Mouse (Mus musculus): ENCODE results near the gene Ank3.
"Not testable (repeated sequence)": the region's sequence is repeated elsewhere in the genome, so short reads cannot be mapped to it uniquely, and the experiment has no call there.

Gene Ank3

DNA sequence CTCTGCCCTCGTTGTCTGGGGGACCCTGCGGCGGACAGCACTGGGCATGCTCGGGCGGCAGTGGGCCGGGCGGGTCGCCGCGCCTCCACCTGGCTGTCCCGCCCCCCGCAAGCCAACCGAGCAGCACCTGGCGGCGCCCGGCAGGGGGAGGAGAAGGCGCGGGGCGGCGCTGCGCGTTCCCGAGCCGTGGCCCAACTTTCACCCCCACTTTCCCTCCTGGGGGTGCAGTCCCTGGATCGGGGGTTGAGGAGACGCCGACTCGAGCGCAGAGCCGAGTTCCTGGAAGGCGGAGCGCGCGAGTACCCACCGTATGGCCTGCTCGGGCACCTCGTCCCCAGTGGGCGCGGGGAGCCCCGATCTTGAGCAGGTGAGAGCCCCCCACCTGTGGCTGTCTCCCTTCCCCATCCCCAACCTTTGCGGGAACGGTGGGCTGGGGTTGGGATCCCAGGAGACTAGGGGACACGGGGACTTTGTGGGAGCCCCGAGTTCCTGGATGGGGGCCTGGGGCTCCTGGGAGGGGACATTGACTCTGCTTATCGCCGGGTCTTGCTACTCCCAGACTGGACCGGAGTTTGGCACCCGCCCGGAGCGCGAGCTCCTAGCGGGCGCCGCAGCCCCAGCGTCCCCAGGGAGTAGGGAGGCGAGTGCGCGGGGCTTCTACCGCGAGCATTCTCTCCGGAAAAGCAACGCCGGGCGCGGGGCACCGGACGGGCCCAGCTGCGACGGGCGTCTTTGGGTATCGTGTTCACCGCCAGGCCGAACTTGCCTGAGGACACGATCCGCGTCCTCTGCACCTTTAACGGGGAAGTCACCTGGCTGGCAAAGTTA lies at the start of gene Ank3:
Ank3 (plus strand) TSS at position 11 of the 828 bp plus-strand sequence.
- in situ Hi-C loops (cut with MboI; ENCODE audit: low pct_unique_long_range_greater_than_20kb in 1 of 2, low sequenced_read_pairs in 2 of 2, unreplicated experiment in 1 of 2) = no loop called here

- in situ Hi-C loops (cut with MboI; ENCODE audit: low pct_unique_long_range_greater_than_20kb in 1 of 2, low sequenced_read_pairs in 2 of 2, unreplicated experiment in 1 of 2) = no loop called here
These were observed 47.3 kb upstream of the Ank3 start for GRCm38 (mm10) chr10:69351071-69351841.

- in situ Hi-C loops (cut with MboI; ENCODE audit: low pct_unique_long_range_greater_than_20kb in 1 of 2, low sequenced_read_pairs in 2 of 2, unreplicated experiment in 1 of 2) = no loop called here
These were observed 46.7 kb upstream of the Ank3 start for GRCm38 (mm10) chr10:69351842-69352211.

DNA sequence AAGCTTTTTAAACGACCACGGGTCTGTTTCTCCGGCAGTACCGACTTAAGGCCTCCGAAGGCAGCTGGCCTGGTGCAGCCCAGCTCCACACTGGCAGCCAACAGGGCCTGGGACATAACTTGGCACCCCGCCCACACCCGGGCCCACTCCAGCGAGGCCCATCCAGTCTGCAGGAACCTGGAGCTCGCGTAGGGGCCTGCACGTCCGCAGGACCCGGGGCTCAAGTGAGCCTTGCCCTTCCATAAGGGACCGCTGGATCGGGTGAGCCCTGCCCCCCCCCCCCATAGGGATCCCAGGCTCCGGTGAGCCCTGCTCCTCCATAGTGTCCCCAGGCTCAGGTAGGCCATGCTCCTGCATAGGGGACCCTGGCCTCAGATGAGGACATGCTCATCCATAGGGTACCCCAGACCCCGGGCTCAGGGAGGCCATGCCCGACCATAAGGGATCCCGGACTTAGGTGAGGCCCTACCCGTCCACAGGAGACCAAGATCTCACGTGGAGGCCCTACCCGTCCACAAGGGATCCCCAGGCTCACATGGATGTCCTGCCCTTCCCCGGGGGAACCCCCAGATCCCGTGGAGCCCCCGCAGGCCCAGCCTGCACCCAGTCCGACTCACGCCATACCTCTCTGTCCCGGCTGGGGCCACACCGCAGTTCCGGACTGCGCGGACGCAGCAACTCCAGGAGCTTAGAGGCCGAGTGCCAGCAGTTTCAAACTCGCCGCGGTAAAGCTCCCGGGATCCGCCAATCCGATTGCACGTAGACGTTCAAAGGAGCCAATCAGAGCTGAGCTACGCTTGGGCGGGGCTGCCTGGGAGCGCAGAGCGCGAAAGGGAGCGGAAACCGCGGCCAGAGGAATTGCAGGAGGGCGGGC lies 46.1 kb upstream of the Ank3 start, which contains the start of gene Cdk1:
Cdk1 (minus strand) TSS at position 727 of the 874 bp plus-strand sequence.
- in situ Hi-C loops (cut with MboI; ENCODE audit: low pct_unique_long_range_greater_than_20kb in 1 of 2, low sequenced_read_pairs in 2 of 2, unreplicated experiment in 1 of 2) = no loop called here

- in situ Hi-C loops (cut with MboI; ENCODE audit: low pct_unique_long_range_greater_than_20kb in 1 of 2, low sequenced_read_pairs in 2 of 2, unreplicated experiment in 1 of 2) = not testable (repeated sequence)
These were observed 45.5 kb upstream of the Ank3 start for GRCm38 (mm10) chr10:69353086-69353479.

DNA sequence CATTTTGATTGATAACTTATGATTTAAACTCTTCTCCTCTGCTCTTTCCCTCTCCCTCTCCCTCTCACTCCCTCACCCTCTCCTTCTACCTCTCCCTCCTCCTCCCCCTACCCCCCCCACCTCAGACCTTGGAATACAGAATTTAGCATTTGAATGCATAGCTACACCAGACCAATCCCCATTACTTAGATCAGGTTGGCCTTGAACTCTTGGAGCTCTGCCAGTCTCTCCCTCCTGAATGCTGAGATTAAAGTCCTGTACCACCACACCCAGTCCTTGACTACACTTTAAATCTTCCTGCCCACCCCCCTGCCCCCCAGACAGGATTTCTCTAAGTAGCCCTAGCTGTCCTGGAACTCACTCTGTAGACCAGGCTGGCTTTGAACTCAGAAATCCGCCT lies 38.9 kb upstream of the Ank3 start:
- in situ Hi-C loops (cut with MboI; ENCODE audit: low pct_unique_long_range_greater_than_20kb in 1 of 2, low sequenced_read_pairs in 2 of 2, unreplicated experiment in 1 of 2) = no loop called here

DNA sequence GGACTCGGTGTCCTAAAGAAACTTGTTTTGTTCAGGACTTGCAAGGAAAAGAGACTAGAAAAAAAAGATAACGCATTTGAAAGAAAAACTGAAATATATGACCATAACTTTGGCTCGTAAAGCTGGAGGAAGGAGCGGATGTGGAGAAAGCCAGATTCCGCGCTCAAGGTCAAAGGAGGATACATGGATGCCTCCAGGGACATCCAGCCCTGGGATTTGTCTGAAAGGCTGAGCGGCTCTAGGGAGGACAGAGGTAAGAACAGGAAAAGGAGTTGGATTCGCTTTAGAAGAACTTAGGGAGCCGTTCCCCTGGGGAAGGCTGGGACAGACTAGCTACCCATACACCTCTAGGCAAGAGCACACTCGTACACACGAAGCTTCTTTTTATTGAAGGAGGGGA lies 32.4 kb upstream of the Ank3 start:
- in situ Hi-C loops (cut with MboI; ENCODE audit: low pct_unique_long_range_greater_than_20kb in 1 of 2, low sequenced_read_pairs in 2 of 2, unreplicated experiment in 1 of 2) = no loop called here

- in situ Hi-C loops (cut with MboI; ENCODE audit: low pct_unique_long_range_greater_than_20kb in 1 of 2, low sequenced_read_pairs in 2 of 2, unreplicated experiment in 1 of 2) = no loop called here
These were observed 31.6 kb upstream of the Ank3 start for GRCm38 (mm10) chr10:69366877-69367387.

GRCm38 (mm10) chr10:69369321-69369720 lies 29.3 kb upstream of the Ank3 start:
- in situ Hi-C loops (cut with MboI; ENCODE audit: low pct_unique_long_range_greater_than_20kb in 1 of 2, low sequenced_read_pairs in 2 of 2, unreplicated experiment in 1 of 2) = no loop called here

GRCm38 (mm10) chr10:69371441-69371840 lies 27.1 kb upstream of the Ank3 start:
- in situ Hi-C loops (cut with MboI; ENCODE audit: low pct_unique_long_range_greater_than_20kb in 1 of 2, low sequenced_read_pairs in 2 of 2, unreplicated experiment in 1 of 2) = loop anchor here in 1 of 2 experiments (10.0 kb wide), 1 partner anchor 163 kb away; no protein-coding TSS in a partner anchor

- in situ Hi-C loops (cut with MboI; ENCODE audit: low pct_unique_long_range_greater_than_20kb in 1 of 2, low sequenced_read_pairs in 2 of 2, unreplicated experiment in 1 of 2) = loop anchor here in 1 of 2 experiments (10.0 kb wide), 1 partner anchor 163 kb away; no protein-coding TSS in a partner anchor
These were observed 26.5 kb upstream of the Ank3 start for GRCm38 (mm10) chr10:69372061-69372460.

- in situ Hi-C loops (cut with MboI; ENCODE audit: low pct_unique_long_range_greater_than_20kb in 1 of 2, low sequenced_read_pairs in 2 of 2, unreplicated experiment in 1 of 2) = loop anchor here in 1 of 2 experiments (10.0 kb wide), 1 partner anchor 161 kb away; no protein-coding TSS in a partner anchor
These were observed 24.6 kb upstream of the Ank3 start for GRCm38 (mm10) chr10:69373796-69374550.

GRCm38 (mm10) chr10:69375154-69375553 lies 23.4 kb upstream of the Ank3 start:
- in situ Hi-C loops (cut with MboI; ENCODE audit: low pct_unique_long_range_greater_than_20kb in 1 of 2, low sequenced_read_pairs in 2 of 2, unreplicated experiment in 1 of 2) = loop anchor here in 1 of 2 experiments (5.0 to 10.0 kb wide), 2 partner anchors 47 to 160 kb away; no protein-coding TSS in a partner anchor

DNA sequence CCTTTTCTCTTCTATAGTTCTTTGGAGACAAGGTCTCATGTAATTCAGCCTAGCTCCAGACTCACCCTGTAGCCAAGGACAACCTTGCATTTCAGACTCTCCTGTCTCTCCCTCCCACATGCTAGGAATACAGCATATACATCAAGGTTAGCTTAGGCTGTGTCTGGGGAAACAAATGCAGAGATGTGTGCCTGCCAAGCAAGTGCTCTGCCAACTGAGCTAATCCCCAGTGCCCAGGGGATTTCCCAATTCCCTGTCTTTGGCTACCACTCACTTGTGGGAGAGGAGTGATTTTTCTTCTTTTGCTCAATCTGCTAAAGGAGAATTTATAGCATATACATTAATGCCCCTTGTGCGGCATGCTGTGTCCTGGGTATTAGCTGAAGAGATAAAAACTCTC lies 15.4 kb upstream of the Ank3 start:
- in situ Hi-C loops (cut with MboI; ENCODE audit: low pct_unique_long_range_greater_than_20kb in 1 of 2, low sequenced_read_pairs in 2 of 2, unreplicated experiment in 1 of 2) = no loop called here

- in situ Hi-C loops (cut with MboI; ENCODE audit: low pct_unique_long_range_greater_than_20kb in 1 of 2, low sequenced_read_pairs in 2 of 2, unreplicated experiment in 1 of 2) = no loop called here
These were observed 13.9 kb upstream of the Ank3 start for GRCm38 (mm10) chr10:69384640-69385039.

DNA sequence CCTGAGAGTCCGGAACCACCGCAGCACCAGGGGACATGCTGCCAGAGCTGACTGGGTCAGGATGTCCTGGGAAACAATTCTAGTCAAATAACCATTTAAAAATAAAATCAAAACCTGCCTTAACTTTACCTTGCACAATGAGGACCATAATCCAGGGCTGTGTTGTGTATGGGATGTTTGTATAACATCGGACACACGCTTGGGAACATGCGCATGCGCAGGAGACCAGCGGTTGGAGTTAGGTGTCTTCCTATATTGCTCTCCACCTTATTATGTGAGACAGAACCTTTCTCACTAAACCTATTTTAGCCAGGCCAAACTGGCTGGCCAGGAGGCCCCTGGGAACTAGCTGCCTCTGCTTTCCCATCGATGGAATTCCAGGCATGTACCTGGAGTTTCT lies 13.4 kb upstream of the Ank3 start:
- in situ Hi-C loops (cut with MboI; ENCODE audit: low pct_unique_long_range_greater_than_20kb in 1 of 2, low sequenced_read_pairs in 2 of 2, unreplicated experiment in 1 of 2) = no loop called here

- in situ Hi-C loops (cut with MboI; ENCODE audit: low pct_unique_long_range_greater_than_20kb in 1 of 2, low sequenced_read_pairs in 2 of 2, unreplicated experiment in 1 of 2) = no loop called here
These were observed 11.8 kb upstream of the Ank3 start for GRCm38 (mm10) chr10:69386767-69387166.

- in situ Hi-C loops (cut with MboI; ENCODE audit: low pct_unique_long_range_greater_than_20kb in 1 of 2, low sequenced_read_pairs in 2 of 2, unreplicated experiment in 1 of 2) = no loop called here
These were observed 9.1 kb upstream of the Ank3 start for GRCm38 (mm10) chr10:69389511-69389910.

All from mouse embryonic stem cell (cell line).